Mouse (Mus musculus) kidney, embryonic 15.5 days (tissue): ENCODE results near the gene Nrarp. TPM values are rescaled to one million over a fixed set of nuclear protein-coding genes. Genes with fewer than 3 reads are reported as not detected.

Experiments used
- ATAC-seq: fragments of 200-750 bp; cut with Nextera tagmentation; replicated peaks from 2 replicates; pipeline ENCODE4 v1.8.0; 2017; ENCODE audit warnings: moderate TSS enrichment; ENCODE audit not compliant: low FRiP score
- H3K27ac ChIP-seq: fragments of 300-500 bp; sonication (generic); 2 replicates; pipeline ENCODE4 v1.5.1; 2015; ENCODE audit warnings: mild to moderate bottlenecking, inconsistent platforms
- H3K27me3 ChIP-seq: fragments of 300-500 bp; sonication (generic); 2 replicates; pipeline ENCODE4 v1.6.1; 2015; ENCODE audit warnings: inconsistent platforms
- H3K36me3 ChIP-seq: fragments of 300-500 bp; sonication (generic); 2 replicates; pipeline ENCODE4 v1.6.1; 2015; ENCODE audit warnings: inconsistent platforms
- H3K4me1 ChIP-seq: fragments of 300-500 bp; sonication (generic); 2 replicates; pipeline ENCODE4 v1.6.1; 2015; ENCODE audit warnings: inconsistent platforms
- H3K4me2 ChIP-seq: fragments of 300-500 bp; sonication (generic); 2 replicates; pipeline ENCODE4 v1.6.1; 2015; ENCODE audit warnings: moderate library complexity, mild to moderate bottlenecking, inconsistent platforms
- H3K4me3 ChIP-seq: fragments of 300-500 bp; sonication (generic); replicated peaks from 2 replicates; pipeline ENCODE4 v1.5.1; 2015; ENCODE audit warnings: mild to moderate bottlenecking, inconsistent platforms
- H3K9ac ChIP-seq: fragments of 300-500 bp; sonication (generic); 2 replicates; pipeline ENCODE4 v1.6.1; 2015; ENCODE audit warnings: mild to moderate bottlenecking, inconsistent platforms
- H3K9me3 ChIP-seq: fragments of 300-500 bp; sonication (generic); replicated peaks from 2 replicates; pipeline ENCODE4 v1.6.1; 2016; ENCODE audit warnings: inconsistent platforms
- WGBS: fragments of 180-500 bp; shearing (Covaris S2); methylation state at CpG from one replicate; pipeline ENCODE4 v1.1.7; 2015; ENCODE audit warnings: mixed read lengths; 5-methylcytosine and 5-hydroxymethylcytosine counted together
- polyA plus RNA-seq: library from polyadenylated mRNA; unstranded; fragments of >200 nt; fragmentation: Nextera tagmentation; extraction: Ambion mirVana; gene quantifications from 2 replicates; pipeline ENCODE4 v1.2.1, GENCODE M21; 2015

The Nrarp gene
- polyA plus RNA-seq, 1 experiment from 2014 or later, result 21.8 TPM

DNA sequence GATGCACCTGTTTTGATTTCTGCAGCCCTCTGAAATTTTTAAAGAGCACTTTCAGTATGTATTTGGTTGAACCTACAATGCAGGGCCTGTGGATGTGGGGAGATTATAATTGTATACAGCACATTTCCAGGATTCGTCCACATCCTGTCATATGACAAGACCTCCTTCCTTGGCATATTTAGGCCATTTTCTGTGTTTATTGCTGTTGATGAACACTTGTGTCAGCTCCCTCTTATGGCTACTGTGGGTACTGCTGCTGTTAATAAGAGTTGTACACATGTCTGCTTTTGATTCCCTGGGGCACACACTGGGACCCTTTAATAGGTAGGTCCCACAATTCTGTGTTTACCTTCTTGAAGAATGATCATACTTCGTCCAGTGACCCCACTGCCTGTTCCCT is 22.9 kb upstream of the Nrarp start:
- no peak for ATAC-seq
- H3K4me1 ChIP-seq, result peaks cover 4% of the 10 kb centered on the region; the same call in 1 of the 2 replicates
- H3K4me3 ChIP-seq, result no peak overlapping the region
- no peaks in the 10 kb centered on the region for H3K9me3 ChIP-seq
- H3K9ac ChIP-seq, result no peak overlapping the region
- no peaks in the 10 kb centered on the region for H3K27me3 ChIP-seq
- no peak overlapping the region for H3K27ac ChIP-seq
- H3K36me3 ChIP-seq, result no peaks in the 10 kb centered on the region
- WGBS, result 52% methylated on average over 2 of the region's 2 CpGs
- H3K4me2 ChIP-seq, result no peak overlapping the region

DNA sequence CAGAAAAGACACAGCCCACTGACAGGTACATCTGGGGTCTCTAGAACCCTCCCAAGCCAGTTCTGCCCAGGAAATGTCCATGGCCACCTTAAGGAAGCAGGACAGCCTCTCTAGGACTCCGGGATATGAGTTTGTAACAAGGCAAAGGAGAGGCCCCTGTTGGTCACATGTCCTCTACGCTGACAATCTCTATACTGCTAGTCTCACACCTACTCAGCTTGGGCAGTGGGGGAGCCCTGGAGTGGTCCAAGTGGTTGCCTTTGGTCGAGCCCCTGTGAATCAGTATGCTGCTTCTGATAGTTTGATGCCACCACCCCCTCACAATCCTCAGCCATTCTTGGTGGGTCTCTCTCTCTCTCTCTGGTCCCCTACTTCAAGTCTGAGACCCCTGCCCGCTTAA is 13.1 kb upstream of the Nrarp start:
- 0 out of 2 replicates have a peak, but pooled peaks have one; percentile 2 for ATAC-seq
- H3K9me3 ChIP-seq, result no peaks in the 10 kb centered on the region
- H3K36me3 ChIP-seq, result no peaks in the 10 kb centered on the region
- WGBS, result 23% methylated on average over 4 of the region's 4 CpGs
- H3K27ac ChIP-seq, result peak overlapping the region; percentile 89
- peaks cover 75% of the 10 kb centered on the region for H3K4me1 ChIP-seq
- no peaks in the 10 kb centered on the region for H3K27me3 ChIP-seq
- H3K9ac ChIP-seq, result peak overlapping the region; percentile 42
- peak overlapping the region; percentile 49 for H3K4me3 ChIP-seq
- H3K4me2 ChIP-seq, result peak overlapping the region; percentile 79

DNA sequence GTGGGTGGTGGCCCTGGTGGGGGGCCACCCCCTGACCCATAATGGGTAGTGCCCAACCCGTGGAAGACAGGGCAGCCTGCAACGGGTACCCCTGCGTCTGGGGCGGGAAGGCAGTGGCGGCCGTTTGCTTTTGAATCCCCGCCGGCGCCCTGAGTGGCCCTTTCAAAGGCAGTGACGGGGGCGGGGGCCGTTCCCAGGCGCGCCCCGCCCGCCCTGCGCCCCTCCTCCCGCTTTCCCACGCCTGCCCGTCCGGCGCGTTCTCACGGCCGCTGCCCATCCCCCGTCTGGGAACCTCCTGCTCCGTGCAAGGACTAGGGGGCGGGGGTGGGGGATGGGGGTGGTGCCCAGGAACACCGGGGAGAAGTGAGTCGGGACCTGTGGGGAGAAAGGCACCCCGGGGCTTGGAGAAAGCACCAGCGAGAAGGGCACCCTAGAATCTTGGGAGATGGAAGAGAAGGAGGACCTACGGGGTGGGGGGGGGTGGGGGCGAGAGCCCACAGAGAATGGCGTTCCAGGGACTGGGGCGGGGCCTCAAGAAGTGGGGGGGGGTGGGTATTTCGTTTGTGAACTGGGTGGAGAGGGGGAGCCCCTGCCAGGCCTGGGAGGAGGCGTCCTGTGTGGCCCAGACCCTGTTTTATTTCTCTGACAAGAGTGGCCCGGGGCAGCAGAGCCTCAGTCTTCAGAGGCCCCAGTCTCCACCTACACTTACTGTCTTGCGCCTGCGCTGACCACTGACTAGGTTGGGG is 12.5 kb upstream of the Nrarp start:
- Histone ChIP-seq H3K9me3 (no peaks in the 10 kb centered on the region), H3K4me3 (peak overlapping the region; percentile 49)
- 1% methylated on average over 39 of the region's 41 CpGs for WGBS

DNA sequence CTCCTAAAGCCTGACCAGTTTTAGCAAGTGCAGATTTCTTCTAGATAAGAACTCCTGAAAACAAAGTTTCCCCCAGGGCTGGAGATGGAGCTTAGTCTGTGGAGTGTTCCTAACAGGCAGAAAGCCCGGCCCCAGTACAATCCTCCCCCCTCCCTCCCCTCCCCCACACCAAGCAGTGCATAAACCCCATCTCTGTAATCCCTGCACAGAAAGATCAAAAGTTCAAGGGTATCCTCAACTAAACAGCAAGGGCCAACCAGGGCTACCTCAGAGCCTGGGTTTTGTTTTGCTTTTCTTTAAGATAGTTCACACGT is 11.9 kb upstream of the Nrarp start:
- 17% methylated on average over 2 of the region's 2 CpGs for WGBS
- no peak for ATAC-seq
- Histone ChIP-seq H3K36me3 (no peaks in the 10 kb centered on the region), H3K9ac (peak overlapping the region; percentile 42), H3K27ac (peak overlapping the region; percentile 89), H3K4me1 (peaks cover 72% of the 10 kb centered on the region), H3K9me3 (no peaks in the 10 kb centered on the region), H3K4me2 (peak overlapping the region; percentile 79), H3K4me3 (peak overlapping the region; percentile 49), H3K27me3 (no peaks in the 10 kb centered on the region)

More for the DNA sequence above, 12.5 kb upstream of the Nrarp start:
- Histone ChIP-seq H3K27me3 (no peaks in the 10 kb centered on the region), H3K4me2 (peak overlapping the region; percentile 79), H3K9ac (peak overlapping the region; percentile 42), H3K27ac (peak overlapping the region; percentile 89), H3K36me3 (no peaks in the 10 kb centered on the region), H3K4me1 (peaks cover 75% of the 10 kb centered on the region)
- peak; percentile 71 for ATAC-seq

DNA sequence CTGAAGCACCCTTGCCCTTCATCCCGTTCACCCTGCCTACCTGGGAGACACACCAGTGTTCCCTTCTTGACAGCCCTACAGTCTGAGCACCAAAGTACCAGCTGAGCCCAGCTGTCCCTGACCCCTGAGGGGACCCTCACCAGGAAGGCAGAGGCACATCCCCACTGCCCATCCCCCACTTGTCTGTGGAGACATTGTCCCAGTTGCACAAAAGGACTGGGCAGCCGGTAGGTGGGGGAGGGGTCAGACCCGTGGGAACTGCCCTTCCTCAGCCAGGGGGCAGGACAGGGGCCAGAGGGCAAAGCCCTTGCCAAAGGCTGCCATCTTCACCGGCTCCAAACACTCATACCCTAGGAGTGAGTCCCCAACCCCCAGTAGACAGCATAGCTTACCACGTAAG is 10.8 kb upstream of the Nrarp start:
- Histone ChIP-seq H3K36me3 (no peaks in the 10 kb centered on the region), H3K4me2 (no peak overlapping the region), H3K9me3 (no peaks in the 10 kb centered on the region), H3K4me3 (no peak overlapping the region), H3K9ac (no peak overlapping the region), H3K4me1 (peaks cover 68% of the 10 kb centered on the region), H3K27me3 (no peaks in the 10 kb centered on the region), H3K27ac (no peak overlapping the region)
- WGBS, result 30% methylated on average over 5 of the region's 5 CpGs
- no peak for ATAC-seq

DNA sequence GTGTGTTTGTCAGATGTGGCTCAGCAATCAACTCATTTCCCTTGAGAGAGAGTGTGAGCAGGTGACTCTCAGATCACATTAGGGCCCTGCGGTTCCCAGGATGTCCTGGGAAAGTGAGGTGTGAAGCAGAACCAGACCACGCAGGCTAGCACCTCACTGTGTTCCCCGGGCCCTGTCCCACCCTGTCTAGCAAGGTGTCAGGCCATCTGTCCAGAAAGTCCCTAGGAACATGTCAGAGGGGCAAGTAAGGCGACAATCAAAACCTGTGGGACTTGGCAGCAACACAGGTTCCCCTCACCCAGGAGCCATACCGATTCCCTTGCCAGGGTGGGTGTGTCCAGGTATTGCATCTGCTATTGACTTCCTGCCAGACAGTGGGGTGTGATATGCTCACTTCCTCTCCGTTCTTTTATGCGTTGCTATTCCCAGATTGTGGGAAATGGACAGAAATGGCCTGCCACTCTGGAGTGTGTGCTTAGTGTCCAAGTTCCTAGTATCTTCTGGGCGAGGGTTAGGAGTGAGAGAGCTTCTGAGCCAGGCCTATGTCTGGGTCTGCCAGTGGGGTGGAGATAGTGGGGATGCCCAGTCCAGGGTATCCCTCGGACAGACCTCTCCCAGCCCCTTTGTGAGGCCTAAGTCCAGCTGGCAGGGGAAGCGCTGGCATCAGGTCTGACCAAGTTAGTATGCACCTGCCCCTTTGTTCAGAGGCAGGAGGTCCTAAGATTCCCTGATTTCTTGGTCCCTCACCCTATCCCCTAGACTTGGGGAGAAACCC is 10.0 kb upstream of the Nrarp start:
- WGBS, result 51% methylated on average over 10 of the region's 10 CpGs
- H3K36me3 ChIP-seq, result no peaks in the 10 kb centered on the region
- H3K4me2 ChIP-seq, result no peak overlapping the region
- no peak overlapping the region for H3K4me3 ChIP-seq
- peaks cover 71% of the 10 kb centered on the region for H3K4me1 ChIP-seq
- ATAC-seq, result no peak
- H3K9me3 ChIP-seq, result no peaks in the 10 kb centered on the region
- peak overlapping the region; percentile 19 for H3K27ac ChIP-seq
- H3K27me3 ChIP-seq, result no peaks in the 10 kb centered on the region
- no peak overlapping the region for H3K9ac ChIP-seq

DNA sequence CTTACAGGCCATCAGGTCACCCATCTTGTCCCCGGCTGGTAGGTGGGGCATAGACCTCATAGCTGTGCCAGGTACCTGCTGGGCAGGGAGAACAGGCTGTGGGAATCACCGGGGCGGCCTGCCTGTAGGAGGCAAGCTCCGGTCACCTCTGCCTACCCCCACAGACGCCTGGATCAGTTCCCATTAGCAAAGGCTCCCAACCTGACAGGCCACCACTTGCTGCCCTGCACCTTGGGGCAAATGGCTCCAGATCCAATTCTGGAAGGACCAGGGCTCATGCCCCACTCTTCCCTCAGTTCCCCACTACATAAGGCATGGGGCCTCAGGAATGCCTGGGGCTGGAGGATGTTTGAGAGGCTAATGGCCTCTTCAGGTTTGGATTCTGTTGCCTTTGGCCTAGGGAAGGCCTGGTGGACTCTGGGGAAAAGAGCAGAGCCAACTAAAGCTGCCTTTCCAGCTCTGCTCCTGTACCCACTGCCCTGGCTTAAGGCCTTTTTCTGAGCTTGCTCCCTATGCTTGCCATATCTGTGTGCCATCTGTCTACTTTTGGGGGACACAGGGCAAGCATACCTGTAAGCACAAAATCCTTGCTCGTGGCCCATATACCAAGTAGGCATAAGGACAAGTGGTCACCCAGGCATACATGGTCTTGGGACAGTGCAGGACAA is 9.3 kb upstream of the Nrarp start:
- ATAC-seq, result no peak
- Histone ChIP-seq H3K4me1 (peaks cover 76% of the 10 kb centered on the region), H3K9ac (no peak overlapping the region), H3K4me2 (no peak overlapping the region), H3K4me3 (no peak overlapping the region), H3K9me3 (no peaks in the 10 kb centered on the region), H3K27ac (no peak overlapping the region), H3K27me3 (0 out of 2 replicates have a peak, but pooled peaks cover under 1% of the 10 kb centered on the region), H3K36me3 (no peaks in the 10 kb centered on the region)
- 83% methylated on average over 6 of the region's 6 CpGs for WGBS

DNA sequence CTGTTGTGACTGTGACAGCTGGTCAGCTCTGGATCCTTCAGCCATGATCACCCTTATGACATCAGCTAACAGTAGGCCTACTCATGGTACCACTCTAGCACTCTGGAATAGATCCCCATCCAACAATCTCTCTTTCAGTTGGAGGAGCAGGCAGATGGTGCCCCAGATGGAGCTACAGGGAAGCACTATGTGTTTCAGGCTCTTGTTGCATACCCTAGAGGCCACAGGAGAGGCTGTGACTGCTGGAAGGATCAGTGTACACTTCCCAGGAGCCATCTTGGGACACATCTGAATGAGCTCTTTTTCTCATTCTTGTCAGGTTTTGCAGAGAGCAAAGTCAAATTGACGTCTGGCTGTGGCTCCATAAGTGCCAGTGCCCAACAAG is 8.8 kb upstream of the Nrarp start:
- H3K4me2 ChIP-seq, result no peak overlapping the region
- no peak overlapping the region for H3K4me3 ChIP-seq
- H3K9me3 ChIP-seq, result no peaks in the 10 kb centered on the region
- no peaks in the 10 kb centered on the region for H3K36me3 ChIP-seq
- no peak for ATAC-seq
- 67% methylated on average over 1 of the region's 1 CpGs for WGBS
- peaks cover 81% of the 10 kb centered on the region for H3K4me1 ChIP-seq
- 0 out of 2 replicates have a peak, but pooled peaks cover 3% of the 10 kb centered on the region for H3K27me3 ChIP-seq
- H3K27ac ChIP-seq, result no peak overlapping the region
- H3K9ac ChIP-seq, result no peak overlapping the region

DNA sequence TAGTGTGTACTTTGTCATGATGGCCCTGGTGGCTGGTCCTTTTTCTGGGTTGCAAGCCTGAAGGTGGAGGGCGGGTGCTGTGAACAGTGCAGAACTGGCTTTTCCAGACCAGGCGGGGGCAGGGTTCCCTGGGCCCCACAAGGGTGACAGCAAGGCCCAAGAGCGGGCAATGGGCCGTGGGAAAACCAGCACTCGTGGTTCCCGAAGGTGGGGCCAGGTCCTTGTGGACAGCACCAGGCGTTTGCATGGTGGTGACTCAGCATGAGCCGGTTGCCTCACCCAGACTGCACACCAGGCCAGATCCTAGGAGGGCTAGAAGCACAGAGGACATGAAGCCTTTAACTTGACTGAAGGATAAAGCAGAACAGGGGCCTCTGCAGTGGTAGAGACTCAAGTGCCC is 7.9 kb upstream of the Nrarp start:
- H3K36me3 ChIP-seq, result no peaks in the 10 kb centered on the region
- no peak overlapping the region for H3K4me3 ChIP-seq
- H3K9ac ChIP-seq, result no peak overlapping the region
- H3K27ac ChIP-seq, result peak overlapping the region; percentile 10; the same call in 1 of the 2 replicates
- no peak for ATAC-seq
- peaks cover 5% of the 10 kb centered on the region; the same call in 1 of the 2 replicates for H3K27me3 ChIP-seq
- 47% methylated on average over 8 of the region's 8 CpGs for WGBS
- no peak overlapping the region for H3K4me2 ChIP-seq
- H3K4me1 ChIP-seq, result peaks cover 82% of the 10 kb centered on the region
- H3K9me3 ChIP-seq, result no peaks in the 10 kb centered on the region

DNA sequence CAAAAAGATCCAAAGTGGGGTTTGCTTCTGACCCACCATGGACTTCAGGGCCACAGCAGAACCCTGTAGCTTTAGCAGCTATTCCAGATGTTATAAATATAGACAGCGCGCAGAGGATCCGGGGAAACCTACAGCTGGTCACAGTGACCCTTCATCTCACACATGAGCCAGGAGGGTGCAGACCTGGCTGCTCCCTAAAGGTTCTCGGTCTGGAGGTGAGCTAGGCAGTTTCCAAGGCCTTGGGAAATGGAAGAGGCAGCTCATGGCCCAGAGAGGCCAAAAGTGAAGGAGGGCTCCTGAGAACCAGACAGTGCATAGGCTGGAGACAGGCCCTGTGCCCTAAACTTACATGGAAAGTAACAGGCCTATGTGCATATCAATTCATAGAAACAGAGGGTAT is 6.7 kb upstream of the Nrarp start:
- Histone ChIP-seq H3K27me3 (peaks cover 17% of the 10 kb centered on the region), H3K9me3 (no peaks in the 10 kb centered on the region), H3K36me3 (no peaks in the 10 kb centered on the region), H3K4me1 (peaks cover 82% of the 10 kb centered on the region), H3K9ac (no peak overlapping the region), H3K27ac (no peak overlapping the region), H3K4me3 (no peak overlapping the region), H3K4me2 (no peak overlapping the region)
- 94% methylated on average over 4 of the region's 4 CpGs for WGBS
- ATAC-seq, result no peak

DNA sequence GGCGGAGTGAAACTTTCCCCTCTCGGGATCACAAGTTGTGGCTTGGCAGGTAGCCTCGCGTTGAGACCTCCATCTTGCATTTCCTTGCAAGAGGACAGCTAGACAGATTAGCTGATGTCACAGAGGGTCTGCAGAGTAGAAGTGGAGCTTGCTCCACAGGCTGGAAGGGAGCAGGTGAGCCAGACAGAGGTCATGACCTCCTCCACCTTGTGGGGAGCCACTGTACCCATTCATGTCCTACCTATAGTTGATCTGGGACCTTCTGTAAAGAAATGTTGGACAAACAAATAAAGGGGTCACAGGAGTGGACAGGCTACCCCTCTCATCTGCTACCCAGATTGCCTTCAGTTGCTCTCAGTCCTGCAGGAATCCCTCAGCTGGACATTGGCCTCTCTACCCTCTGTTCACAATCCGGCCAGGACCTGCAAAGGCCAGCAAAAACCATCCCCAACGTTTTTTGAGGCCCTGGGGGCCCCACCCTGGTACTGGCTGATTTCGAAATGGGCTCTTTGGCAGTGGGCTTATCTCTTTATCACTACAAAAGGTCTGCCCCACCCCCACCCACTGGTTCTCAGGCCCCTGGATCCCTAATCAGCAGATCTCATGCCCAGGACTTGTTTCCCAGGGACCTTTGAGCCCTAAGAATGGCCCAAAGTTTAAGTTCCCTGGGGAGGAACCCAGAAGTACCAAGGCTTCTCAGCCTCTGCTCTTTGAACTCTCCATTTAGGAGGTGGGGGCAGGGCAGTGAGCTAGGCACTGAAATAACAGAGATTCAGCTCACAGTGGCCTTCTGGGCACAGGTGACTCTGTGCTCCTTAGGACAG is 5.5 kb upstream of the Nrarp start:
- Histone ChIP-seq H3K4me2 (no peak overlapping the region), H3K36me3 (no peaks in the 10 kb centered on the region), H3K4me1 (peaks cover 83% of the 10 kb centered on the region), H3K4me3 (no peak overlapping the region), H3K9me3 (no peaks in the 10 kb centered on the region), H3K27ac (peak overlapping the region; percentile 91), H3K27me3 (peaks cover 30% of the 10 kb centered on the region), H3K9ac (no peak overlapping the region)
- WGBS, result 45% methylated on average over 7 of the region's 7 CpGs
- ATAC-seq, result no peak
